Mouse (Mus musculus) gastrocnemius, postnatal 4 days (tissue): Measurements from ENCODE around the gene Lsm12. TPM values are rescaled to one million over a fixed set of nuclear protein-coding genes. Genes with fewer than 3 reads are reported as not detected.
A peak's percentile ranks its signal among the peaks of the same experiment; 100 is the strongest.

Source experiments
- DNase-seq, 2 experiments: peaks; one replicate each; pipeline ENCODE4 v3.0.0; 2021 to 2022; ENCODE audit warnings: low spot score in 2 of 2, mixed read lengths in 2 of 2
- long read RNA-seq, 2 experiments: library from polyadenylated mRNA; stranded (forward); transcript quantifications; one replicate each; pipeline ENCODE4 v2.0.0; 2021
- total RNA-seq, 2 experiments: library from RNA; stranded (reverse); gene quantifications; 2 replicates each; pipeline ENCODE4 v1.2.3; 2021

Gene Lsm12
- 10 to 100 TPM; 75.1 to 78.3 TPM for total RNA-seq
- long read RNA-seq, experiment 1, transcript Lsm12-201 (5 exons, 2,256 nt) = major isoform, 11 of 11 reads
- long read RNA-seq, experiment 1, partial matches to known transcripts = 0 of 11 reads
- long read RNA-seq, experiment 1, other reads (novel, unspliced or antisense) = 0 of 11 reads
- long read RNA-seq, experiment 2, transcript Lsm12-201 (5 exons, 2,256 nt) = major isoform, 8 of 9 reads
- long read RNA-seq, experiment 2, partial matches to known transcripts = 0 of 9 reads
- long read RNA-seq, experiment 2, other reads (novel, unspliced or antisense) = 1 of 9 reads

DNA sequence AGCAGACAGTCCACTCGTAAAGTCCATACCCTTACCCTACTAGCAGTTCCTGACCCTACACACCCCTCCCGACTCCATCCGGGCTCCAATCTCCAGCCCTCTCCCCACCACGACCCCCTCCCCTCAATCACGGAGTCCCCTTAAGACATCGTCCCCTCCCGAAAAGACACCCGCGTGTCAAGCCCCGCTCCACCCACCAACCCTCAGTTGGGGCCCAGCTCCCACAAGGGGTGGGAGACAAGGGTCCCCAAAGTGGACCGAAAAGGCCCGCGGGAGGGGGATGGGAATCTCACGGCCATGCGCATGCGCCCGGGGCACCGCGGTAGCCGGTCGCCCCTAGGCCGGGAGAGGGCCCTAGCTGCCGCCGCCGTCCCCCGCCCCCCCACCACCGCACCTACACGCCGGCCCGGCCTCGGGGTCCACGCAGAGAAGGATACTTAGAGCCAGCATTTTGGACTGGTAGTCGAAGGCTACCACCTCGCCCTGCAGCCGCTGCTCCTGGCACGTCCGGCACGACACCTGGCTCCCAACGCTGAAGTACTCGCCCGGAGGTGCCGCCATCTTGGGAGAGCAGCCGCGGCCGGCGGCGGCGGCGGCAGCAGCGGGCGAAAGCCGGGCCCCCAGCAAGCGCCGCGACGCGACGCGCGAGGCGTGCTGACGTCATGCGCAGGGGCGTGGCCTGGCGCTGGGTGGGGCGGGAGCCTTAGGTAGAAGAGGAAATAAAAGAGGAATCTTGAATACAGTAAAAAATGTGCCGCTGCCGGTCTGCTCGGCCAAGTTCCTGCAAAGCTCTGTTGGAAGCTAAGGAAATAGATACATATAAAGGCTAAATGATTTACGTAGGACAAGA, at the start of gene Lsm12:
Lsm12 (minus strand) TSS at position 651 of the 850 bp plus-strand sequence.
- peak; percentile 96 to 97 for DNase-seq

DNA sequence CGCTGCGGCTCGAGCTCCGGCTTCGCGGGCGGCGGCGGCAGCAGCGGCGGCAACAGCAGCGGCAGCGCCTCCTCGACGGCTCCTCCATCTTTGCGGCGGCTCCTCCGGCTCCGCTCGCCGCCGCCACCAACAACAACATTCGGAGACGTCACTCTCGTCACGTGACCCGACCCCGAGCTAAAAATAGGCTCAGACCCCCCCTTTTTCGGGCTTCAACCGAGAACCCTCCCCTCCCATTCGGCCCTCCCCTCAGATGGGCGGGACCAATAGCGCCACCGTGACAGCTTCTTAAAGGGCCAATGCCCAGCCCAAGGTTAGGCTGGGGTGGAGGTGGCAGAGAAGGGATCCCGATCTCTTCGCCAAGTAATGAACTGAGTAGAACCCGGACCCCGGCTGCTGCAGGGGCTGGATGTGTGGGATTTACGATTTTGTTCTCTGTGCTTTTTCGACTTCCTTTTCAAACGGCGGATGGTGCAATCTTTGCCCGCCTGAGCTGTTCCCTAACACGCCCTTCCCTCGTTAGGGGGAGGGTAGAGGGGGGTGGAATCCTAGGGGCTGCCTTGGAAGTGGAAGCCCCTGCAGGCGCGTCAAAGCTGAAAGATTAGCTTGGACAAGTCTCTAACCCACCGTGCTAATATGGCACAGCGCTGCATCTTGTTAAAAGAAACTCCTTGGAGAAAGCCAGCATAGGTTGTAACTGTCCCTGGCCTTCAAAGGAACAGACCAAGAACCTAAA, 45.1 kb upstream of the Lsm12 start, which contains the start of gene Hdac5:
Hdac5 (minus strand) TSS at position 161 of the 736 bp plus-strand sequence.
- peak; percentile 90 to 98 for DNase-seq

DNA sequence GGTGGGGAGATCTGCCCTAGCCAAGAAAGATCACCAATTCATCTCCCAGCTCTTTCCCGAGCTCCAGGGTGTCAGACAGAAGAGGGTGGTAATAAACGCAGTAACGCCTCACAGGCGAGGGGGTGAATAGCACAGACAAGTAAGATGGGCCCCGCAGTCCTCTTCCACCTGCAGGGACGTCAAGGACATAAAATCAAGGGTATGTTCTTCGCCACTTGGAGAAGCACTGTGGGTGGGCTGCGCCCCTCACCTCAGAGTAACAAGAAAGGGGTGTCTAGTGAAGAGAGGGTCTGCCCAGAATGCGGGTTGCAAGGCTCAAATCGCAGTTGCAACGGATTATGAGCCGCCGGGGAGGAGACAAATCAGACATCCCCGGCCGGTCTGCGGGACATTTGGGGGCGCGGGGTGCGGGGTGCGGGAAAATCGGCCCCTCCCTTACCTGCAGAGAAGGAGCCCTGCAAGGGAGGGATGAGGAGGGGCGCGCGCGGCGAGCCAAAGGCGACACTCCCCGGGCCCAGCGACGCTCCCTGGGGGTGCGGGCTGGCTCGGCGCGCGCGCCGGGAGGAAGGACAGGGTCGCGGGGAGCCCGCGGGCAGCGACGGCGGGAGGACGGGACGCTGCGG, 44.3 kb upstream of the Lsm12 start:
- DNase-seq = peak in 1 of 2 experiments; percentile 25

DNA sequence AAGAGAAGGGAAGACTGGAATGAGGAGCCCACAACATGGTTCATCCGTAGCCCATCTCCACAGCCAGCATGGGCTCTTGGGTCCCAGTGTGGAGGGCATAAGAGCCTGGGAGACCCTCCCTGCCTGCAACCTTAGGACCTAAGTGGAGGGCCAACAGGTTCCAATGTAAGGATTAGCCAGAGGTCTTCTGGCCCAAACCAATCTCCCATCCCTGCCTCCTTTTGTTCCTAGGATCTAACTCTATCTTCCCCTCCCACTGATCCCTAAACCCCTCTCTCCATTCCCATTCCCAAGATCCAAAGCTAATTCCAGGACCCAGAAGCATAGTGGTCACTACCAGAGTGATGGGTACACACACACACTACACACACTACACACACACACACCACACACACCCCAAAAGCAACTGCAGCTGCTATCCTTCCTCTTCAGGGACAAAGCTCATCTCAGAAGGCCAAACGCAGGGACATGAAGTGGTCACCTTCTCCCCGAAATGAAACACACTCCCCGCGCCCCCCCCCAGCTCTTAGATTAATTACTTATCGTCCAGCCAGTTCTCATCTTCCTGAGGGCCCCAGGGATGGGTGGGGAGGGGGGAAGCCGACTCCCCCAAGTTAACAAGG, 43.7 kb upstream of the Lsm12 start:
- DNase-seq = no peak

DNA sequence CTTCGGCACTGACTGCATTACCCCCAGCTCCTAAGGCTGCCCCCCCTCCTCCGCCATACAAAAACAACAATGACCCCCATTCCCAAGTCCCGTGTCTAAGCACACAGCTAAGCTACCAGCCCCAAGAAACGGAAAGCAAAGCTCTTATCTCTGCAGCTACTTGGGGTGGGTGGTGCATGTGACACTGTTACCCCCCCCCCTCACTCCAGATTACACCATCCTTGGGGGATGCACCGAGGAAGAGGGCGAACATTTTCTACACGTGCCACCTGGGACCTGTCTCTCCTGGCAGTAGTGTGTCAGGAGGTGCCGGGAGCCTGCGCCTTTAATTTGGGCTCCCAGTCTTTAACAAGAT, 43.1 kb upstream of the Lsm12 start:
- no peak for DNase-seq

DNA sequence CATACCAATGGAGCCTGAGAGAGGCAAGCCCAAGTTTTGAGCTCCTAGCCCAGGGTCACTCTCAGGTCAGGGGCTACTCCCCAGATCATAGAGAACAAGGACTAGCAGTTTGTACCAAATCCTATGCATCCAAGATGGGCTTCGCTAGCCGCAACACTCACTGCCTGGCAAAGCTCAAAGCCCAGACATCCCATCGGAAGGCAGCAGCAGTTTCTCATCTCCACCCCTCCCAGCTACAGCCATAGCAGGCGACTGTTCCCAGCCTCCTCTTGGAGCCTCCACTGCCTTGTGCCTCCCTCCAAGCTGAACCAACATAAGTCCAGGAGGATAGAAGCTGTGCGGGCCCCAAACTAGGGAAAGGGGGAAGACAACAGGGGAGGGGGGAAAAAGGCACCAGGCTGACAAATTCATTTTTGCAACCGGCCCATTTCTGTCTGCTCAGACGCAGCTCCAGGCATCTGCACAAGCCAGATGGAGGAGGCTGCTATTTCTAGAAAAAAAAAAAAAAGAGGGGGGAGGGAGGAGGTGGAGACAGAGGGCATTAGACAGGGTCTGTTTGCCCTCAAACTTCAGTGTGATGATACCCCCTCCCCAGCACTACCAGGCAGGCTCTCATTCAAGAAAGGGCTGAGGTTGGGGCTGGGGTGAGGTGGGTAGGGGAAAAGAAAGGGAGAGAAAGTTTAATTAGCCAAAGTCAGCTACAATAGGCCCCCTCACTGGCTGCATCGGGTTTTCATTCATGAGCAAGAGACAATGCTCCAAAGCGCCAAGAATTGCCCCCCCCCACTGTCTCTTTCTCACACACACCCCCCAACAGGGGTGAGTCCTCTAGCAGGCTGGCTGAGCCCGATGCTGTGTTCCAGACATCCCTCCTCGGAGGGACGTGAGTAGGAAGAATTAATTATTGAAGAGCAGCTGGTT, 42.4 kb upstream of the Lsm12 start:
- no peak for DNase-seq

DNA sequence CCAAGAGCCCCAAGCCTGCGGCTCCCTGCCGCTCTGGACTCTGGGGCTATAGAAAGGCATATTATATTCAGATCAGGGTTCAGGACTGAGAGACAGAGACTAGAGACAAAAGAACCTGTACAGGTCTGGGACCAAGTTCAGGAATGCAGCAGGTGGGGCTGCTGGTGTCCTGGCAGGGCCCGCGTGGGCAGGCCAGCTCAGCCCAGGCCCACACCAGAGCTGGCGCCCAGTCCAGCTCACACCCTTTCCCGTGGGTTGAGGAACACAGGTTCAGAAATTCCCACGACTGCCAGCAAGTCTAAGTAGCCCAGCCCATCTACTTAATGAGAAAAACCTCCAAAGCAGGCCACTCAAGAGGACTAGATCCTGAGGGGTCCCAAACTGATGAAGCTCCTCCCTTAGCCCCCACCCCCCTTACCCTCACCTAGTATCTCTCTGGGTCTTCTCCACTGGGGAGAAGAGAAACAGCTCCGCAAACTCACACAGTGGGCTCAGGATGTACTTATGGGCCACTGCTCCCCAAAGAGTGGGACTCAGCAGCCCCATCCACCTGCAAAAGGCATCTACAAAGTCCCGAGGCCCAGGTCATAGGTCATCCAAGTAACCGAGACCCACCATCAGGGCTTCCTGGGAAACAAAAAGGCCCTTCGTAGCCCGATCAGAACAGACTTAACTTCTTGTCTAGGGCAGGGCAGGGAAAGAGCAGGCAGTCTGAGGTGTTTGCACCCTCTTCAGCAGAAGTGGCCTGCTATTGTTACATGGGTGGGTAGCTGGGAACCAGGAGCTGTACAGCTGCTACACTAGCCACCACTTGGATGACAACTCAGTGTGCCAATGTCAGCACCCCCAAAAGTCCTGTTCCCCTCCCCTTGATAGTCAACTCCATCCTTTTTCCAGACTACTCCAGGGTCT, 41.2 kb upstream of the Lsm12 start:
- DNase-seq = no peak

DNA sequence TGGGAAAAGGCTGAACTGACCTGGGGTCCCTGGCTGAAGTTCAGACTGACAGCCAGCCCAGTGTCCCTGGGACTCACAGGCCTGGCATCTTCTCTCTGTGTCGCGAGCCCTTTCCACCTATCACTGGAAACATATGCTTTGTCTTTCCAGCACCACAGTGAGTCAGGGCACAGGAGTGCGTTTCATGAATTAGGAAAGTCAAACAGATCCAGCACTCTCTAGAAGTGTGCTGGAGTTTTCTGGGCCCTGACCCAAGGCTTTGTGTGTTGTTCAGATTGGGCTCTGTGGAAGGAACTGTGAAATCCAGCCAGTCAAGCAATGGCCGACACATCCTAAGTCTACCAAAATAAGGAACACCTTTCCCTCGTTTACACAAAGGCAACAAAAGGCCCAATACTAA, 40.1 kb upstream of the Lsm12 start:
- DNase-seq = no peak

DNA sequence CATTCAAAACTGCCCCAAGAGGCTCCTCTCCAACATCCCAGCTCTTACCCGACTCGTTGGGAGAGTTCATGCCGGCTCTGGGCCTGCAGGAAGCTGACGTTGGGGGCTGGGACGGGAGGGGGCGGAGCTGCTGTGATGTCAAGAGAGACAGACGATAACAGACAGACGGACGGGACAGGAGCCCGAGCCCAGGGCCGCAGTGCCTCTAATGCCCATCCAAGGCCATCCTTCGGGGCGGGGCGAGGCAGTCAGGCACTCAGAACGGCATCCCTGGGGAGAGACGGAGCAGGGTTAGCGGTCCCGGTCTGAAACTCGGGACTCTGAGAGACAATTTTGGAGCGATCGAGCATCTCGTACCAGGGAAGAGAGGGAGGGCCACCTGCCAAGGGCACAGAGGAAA, 39.6 kb upstream of the Lsm12 start:
- peak in 1 of 2 experiments; percentile 25 for DNase-seq

DNA sequence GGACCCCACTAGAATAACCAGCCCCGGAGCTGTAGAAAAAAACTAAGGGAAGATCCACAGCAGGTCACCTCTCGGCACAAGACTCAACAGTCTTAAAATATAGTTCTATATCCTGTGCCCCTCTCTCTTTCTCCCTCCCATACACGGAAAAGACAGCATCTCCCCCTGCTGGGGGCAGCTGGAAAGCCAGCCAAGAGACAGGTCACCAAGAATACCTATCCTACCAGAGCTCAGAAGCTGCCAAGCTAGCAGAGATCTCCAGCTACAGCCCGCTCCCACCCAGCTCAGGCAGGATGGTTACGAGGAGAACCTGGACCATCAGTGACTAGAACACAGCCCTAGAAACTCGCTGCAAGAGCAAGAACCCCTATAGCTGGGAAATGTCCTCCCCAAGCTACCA, 38.1 kb upstream of the Lsm12 start:
- peak in 1 of 2 experiments; percentile 41 for DNase-seq

DNA sequence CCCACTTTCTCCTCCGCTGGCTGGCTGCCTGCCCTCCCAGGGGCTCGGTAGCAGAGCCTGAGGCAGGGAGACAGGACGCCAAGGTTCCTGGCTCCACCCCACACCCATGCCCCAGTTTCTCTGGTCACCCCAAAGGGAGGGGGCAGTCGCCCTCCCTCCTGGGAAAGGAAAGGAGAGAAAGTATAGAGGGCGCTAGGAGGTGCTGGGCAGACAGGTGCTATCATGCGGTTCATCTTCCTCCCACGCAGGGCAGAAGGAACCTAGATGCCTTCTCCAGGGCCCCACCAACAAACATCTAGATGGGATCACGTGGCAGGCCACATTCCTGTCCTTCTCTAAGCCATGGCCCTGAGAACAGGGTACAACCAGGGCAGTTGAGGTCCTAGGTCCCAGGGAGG, 36.9 kb upstream of the Lsm12 start:
- no peak for DNase-seq

DNA sequence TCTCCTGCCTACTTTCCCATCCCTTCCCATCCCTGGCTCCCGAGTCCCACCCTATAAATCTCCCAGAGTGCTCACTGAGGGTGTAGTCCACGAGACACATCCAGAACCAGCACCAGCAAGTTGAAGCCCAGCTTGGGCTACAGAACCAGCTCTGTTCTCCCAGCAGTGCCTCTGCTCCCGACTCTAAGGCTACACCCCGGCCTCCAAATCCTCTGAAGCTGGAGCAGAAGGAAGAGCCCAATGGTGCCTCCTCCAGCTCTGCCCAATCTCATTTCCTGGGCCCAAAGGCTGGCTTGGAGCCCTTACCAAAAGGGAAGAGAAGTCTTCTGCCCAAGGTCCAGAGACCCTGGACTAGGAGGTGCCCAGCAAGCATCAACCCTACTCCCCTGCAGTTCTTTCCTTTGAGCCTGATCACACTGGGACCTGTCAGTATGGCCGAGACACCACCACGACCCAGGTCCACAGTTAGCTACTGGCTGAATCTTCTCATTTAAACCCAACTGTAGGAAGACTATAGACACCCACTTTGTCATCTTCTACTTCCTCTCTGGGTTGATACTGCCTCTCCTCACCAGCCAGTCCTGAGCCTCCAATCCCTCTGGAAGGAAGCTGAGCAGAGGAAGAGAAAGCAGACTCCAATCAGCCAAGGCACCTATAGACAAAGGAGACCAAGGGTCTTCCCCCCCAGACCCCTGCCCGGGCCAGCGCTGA, 36.3 kb upstream of the Lsm12 start:
- no peak for DNase-seq

DNA sequence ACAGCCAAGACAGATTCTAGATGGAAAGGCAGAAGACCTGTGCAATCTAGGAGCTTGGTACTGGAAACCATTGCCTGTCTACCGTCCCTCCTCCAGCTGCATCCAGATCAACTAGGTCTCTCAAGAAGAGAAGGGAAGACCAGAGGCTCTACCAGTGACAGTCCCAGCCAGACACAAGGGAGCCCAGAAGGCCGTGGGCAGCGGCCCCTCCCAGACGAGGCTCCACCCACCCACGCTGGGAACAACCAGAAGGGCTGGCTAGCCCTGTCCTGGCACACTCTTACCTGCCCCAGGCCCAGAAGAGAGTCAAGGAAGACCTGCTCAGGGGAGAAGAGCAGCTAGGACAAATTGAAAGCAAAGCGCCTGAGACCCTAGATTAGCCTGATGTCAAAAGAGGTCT, 35.4 kb upstream of the Lsm12 start:
- DNase-seq = no peak

DNA sequence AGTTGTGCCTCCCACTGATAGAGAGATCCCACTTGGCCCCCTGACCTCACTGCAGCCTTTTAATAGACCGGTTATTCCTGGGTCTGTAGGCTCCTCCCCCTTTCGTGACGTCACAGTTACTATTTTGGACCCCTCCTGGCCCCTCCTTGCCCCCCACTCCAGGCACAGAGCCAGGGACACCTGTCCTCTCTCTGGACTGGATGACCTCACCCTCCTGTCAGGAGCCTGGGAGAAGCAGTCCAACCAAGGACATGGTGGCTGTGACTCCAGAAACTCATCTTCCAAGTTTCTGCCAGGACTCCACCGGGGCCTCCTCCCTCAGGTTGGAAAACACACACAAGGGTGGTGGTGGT, 34.9 kb upstream of the Lsm12 start:
- DNase-seq = peak in 1 of 2 experiments; percentile 63

DNA sequence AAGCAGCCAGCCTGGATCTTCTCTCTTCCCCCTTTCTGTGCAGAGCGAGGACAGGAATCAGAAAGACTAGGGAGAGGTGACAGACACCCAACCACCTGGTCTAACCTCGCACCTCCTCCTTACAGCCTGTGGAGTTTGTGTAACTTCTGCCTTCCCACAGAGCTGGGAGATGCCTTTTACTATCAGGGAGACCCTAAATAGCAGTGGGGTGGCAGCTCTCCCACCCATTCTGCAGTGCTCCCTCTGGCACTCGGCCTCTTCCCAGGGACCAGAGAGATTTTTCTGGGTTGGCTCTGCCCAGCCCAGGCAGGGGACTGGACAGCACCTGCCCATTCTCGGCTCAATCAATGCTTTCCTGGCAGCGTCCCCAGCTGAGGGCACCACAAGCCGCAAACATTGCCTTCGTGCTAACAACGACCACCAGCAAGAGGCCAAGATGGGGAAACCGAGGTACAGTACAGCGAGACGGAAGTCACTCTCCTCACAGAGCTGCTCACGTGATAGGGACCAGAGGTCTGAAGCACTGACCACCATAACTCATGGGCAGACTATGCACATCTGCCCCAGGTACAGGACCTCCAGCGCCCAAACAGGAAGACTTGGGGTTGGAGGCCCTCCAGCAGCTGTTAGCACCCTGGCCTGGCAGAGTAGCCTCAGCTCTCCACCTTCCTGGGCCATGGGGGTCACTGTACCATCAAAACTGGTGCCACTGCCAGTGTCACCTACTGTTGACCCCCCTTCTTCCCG, 34.3 kb upstream of the Lsm12 start:
- no peak for DNase-seq

DNA sequence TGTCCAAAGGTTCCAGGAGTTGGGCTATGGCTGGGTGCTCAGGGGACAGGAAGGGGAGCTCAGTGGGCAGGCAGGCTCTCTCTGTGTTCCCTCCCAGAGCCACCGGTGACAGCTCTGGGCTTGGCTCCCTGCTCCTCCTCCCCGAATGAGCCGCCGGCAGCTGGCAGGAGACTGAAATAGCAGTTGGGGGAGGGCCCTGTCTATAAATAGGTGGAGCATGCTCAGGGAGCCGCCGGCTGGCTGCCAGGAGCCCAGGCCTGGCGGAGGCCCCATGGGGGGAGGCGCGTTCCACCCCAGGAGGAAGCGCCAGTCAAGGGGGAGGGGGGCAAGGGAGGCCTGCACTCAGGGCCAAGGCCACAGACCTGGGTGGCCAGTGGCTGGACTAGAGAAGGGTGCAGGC, 33.7 kb upstream of the Lsm12 start:
- DNase-seq = peak; percentile 91 to 94

DNA sequence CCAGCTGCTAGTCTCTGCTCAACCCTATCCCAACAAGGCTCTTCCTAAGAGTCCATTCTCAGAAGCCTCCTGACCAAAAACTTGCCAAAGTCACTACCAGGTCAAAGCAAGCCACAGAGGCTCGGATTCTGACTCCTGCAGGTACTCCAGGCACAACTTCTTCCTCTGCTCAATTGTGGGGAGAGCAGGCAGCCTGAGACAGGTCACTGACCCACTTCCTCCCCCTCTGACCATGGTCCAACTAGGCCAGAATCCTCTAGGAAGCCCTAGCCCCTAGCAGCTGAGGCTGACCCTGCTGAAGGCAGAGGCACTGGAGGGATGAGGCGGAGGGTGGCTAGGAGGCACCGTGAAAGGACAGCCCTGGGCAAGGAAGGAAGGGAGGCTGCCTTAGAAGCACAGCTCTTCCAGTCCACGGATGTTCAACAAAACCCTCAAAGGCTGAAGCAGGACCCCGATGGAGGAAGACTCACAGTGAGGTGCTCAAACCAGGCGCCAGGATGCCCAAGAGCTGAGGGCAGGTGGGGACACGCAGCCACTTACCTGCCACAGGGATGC, 32.9 kb upstream of the Lsm12 start:
- DNase-seq = no peak
